Mouse (Mus musculus): ENCODE measurements around the gene Pdcl2. TPM values are rescaled to one million over a fixed set of nuclear protein-coding genes. Genes with fewer than 3 reads are reported as not detected.
A peak's percentile ranks its signal among the peaks of the same experiment; 100 is the strongest.

The Pdcl2 gene
- total RNA-seq, 2 experiments from 2014 or later = not detected

DNA sequence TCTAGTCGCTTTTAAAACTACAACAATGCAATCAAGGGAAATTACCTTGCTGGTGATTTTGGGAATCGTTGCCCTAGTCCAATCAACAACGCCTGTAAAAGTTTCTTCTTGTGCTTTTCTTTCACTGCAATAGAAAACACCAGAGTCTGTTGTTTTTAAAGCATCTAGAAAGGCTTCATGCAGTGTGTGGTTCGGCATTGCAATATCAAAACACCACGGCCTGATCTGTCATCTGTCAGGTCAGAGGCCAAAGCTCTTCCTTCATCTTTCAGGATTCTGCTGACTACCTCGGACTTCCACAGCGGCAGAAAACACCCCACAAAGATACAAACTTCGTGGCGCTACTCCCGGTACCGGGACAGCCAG is 27.6 kb downstream of the Pdcl2 start:
- no peak for DNase-seq

DNA sequence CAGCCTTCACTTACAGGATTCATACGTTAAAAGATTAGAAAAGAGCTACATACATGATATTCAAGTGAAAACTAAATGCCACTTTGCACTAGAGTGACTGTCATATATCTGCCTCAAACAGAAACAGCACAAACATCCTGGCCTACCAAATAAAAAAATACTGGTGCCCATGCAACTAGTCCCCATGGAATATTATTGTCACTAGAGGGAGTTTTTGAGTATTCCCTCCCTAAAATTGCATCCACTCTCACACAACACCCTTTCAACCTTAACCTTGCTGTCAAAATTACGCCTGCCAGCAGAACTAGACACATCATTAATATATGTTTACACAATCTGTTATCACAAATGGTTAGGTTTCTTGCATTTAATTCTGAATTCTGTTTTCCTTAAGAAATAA is 28.9 kb downstream of the Pdcl2 start:
- no peak for DNase-seq

DNA sequence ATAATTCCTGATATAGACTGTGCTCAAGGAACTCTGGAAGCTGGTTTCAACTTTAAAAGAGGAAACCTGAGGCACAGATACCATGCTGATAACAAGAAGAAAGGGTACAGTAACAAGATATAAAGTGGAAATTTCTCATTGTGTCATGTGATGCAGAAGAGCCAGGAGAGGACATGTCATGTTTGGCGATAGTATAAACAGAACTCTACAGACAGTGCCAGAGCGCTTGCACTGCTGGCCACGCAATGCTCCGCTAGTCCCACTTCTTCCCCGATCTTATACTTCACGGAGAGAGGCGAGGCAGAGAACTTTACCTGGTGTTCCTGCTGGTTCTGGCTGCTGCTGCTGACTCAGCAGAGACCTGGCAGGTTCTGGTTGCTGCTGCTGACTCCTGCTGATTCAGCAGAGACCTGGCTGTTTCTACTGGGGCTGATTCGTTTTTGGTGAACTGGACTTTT is 41.7 kb downstream of the Pdcl2 start:
- no peak for DNase-seq

DNA sequence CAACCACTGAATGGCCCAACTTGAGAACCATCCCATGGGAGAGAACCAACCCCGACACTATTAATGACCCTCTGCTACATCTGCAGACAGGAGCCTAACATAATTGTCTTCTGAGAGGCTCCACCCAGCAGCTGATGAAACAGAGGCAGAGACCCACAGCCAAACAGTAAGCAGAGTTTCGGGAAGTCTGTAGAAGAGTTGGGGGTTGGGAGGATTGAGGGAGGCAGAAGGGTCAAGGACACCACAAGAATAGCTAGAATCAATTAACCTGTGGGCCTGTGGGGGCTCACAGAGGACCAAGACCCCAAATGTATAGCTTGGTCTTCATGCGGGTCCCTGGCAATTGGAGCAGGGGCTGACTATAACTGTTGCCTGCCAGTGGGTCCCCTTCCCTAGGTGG is 42.7 kb downstream of the Pdcl2 start:
- no peak for DNase-seq

DNA sequence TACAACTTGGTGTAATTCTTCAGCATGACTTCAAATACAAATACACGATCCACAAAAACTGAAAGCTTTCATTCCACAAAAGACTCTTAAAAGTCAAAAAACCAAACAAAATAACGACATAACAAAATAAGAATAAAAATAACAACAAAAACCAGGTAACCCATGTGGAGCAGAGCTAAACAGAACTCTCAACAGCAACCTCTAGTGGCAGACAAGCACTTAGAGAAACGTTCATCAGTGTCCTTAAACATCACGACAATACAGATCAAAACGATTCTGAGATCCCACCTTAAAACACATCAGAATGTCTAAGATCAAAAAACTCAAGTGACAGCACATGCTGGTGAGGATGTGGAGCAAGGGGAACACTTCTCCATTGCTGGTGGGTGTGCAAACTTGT is 43.9 kb downstream of the Pdcl2 start:
- DNase-seq = no peak

DNA sequence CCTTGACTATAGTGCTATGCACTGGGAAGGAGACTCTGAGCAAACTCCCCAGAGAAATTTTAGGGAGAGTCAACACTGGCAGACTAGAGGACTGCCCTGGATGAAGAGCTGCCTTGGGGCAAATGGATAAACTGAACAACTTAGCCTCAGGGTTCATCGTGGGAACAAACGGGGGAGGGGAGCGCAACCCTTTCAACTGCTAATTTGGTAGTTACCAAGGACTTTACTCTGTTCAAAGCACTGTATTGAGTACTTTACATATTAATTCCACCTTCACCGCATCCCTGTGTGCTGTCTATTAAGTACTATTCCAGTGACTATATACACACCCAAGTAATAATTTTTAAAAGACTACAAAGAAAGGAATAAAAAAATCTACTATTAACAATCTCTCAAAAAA is 45.3 kb downstream of the Pdcl2 start:
- DNase-seq = no peak

DNA sequence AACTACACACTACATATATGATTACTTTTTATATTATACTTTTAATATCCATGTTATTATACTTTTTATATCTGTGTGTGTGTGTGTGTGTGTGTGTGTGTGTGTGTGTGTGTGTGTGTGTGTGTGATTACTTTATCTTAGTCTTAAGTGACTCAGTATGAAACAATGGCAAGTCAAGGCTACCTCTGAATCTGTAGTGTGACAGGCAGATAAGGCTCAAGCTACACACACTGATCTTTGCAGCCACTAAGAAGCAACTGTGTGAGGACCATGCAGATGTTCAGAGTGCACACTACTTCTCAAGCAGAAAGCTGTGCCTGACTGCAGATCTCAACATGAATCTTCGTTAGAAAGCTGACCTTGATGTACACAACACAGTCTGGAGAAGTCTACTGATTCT is 47.1 kb downstream of the Pdcl2 start:
- DNase-seq = peak; percentile 17

DNA sequence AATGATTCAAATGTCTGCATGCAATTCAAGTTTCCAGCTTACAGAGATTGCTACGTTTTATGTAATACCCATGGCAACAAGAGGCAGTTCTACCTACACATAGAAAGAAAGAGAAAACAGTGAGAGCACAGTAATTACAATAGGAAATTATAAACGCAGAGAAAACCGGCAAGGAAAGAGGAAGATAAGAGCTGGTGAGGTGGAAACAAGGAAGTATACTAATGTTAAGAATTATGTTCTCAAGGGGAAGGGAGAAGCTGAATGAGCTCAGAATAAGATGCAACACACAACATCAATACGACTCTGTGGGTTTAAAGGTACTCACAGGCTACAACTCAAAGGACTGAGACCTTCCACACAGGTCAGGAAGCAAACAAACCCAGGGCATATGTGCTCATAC is 56.0 kb downstream of the Pdcl2 start:
- DNase-seq = no peak

Other genes with a start within 250 kb of the Pdcl2 start
- 10 to 100 TPM; 24.1 to 26.2 TPM for gene Srd5a3, start 190.9 kb downstream of the Pdcl2 start, total RNA-seq (2021)
- 10 to 100 TPM; 44.3 to 46.1 TPM for gene Tmem165, start 147.3 kb downstream of the Pdcl2 start, total RNA-seq (2021)
- 10 to 100 TPM; 35.7 to 36.8 TPM for gene Clock, start 26.4 kb downstream of the Pdcl2 start, total RNA-seq (2021)
- not detected for gene Nmu, start 32.6 kb upstream of the Pdcl2 start, total RNA-seq (2021)
- not detected for gene Gm7271, start 152.9 kb upstream of the Pdcl2 start, total RNA-seq (2021)
- 10 to 100 TPM; 27.0 to 45.6 TPM for gene Exoc1, start 198.2 kb upstream of the Pdcl2 start, total RNA-seq (2021)